Mouse (Mus musculus) liver, embryonic 14.5 days (tissue): ENCODE measurements around the gene Galns. TPM values are rescaled to one million over a fixed set of nuclear protein-coding genes. Genes with fewer than 3 reads are reported as not detected.

Experiments
- ATAC-seq: fragments of 200-750 bp; cut with Nextera tagmentation; 2 replicates; pipeline ENCODE4 v1.8.0; 2017; ENCODE audit warnings: moderate number of reproducible peaks, mild to moderate bottlenecking, moderate library complexity; ENCODE audit not compliant: insufficient read depth
- DNase-seq, 3 experiments: peaks; one replicate each; pipeline ENCODE4 v3.0.0-alpha.2; 2012 to 2013; ENCODE audit warnings: low read depth in 3 of 3, low spot score in 3 of 3
- H3K27ac ChIP-seq: fragments of 300-500 bp; sonication (generic); 2 replicates; pipeline ENCODE4 v1.5.1; 2014; ENCODE audit warnings: moderate library complexity, mild to moderate bottlenecking, control low read depth, inconsistent platforms
- H3K27me3 ChIP-seq: fragments of 300-500 bp; sonication (generic); 2 replicates; pipeline ENCODE4 v1.6.1; 2014; ENCODE audit warnings: mild to moderate bottlenecking, low read length, moderate library complexity; ENCODE audit not compliant: control insufficient read depth, insufficient read depth
- H3K36me3 ChIP-seq: fragments of 300-500 bp; sonication (generic); replicated peaks from 2 replicates; pipeline ENCODE4 v1.6.1; 2014; ENCODE audit warnings: low read depth; ENCODE audit not compliant: control insufficient read depth, insufficient read depth
- H3K4me1 ChIP-seq, 2 experiments: fragments of 200-500 bp in 1 of 2; fragments of 300-500 bp in 1 of 2; sonication (generic) in 1 of 2; replicated peaks; 2 replicates each; pipeline ENCODE4 v1.6.1; 2012 to 2014; ENCODE audit warnings: antibody characterized with exemption in 1 of 2, inconsistent platforms in 1 of 2, low read length in 1 of 2; ENCODE audit not compliant: control insufficient read depth in 2 of 2, insufficient read depth in 2 of 2
- H3K4me2 ChIP-seq: fragments of 300-500 bp; sonication (generic); 2 replicates; pipeline ENCODE4 v1.6.1; 2014; ENCODE audit warnings: low read depth, mild to moderate bottlenecking, control low read depth, moderate library complexity
- H3K4me3 ChIP-seq, 2 experiments: fragments of 200-500 bp in 1 of 2; fragments of 300-500 bp in 1 of 2; sonication (generic) in 1 of 2; 2 replicates each; pipeline ENCODE4 v1.5.1; 2012 to 2014; ENCODE audit warnings: low read depth in 2 of 2, low read length in 2 of 2, mild to moderate bottlenecking in 2 of 2, control low read depth in 1 of 2, inconsistent platforms in 1 of 2, moderate library complexity in 1 of 2; ENCODE audit not compliant: insufficient read depth in 1 of 2
- H3K9ac ChIP-seq: fragments of 300-500 bp; sonication (generic); replicated peaks from 2 replicates; pipeline ENCODE4 v1.6.1; 2014; ENCODE audit warnings: mild to moderate bottlenecking, control low read depth, moderate library complexity
- H3K9me3 ChIP-seq: fragments of 300-500 bp; sonication (generic); 2 replicates; pipeline ENCODE4 v1.6.1; 2016; ENCODE audit warnings: low read length, mixed read lengths; ENCODE audit not compliant: control insufficient read depth
- CTCF ChIP-seq: IDR thresholded peaks from 2 replicates; pipeline ENCODE4 v1.5.1; 2016; ENCODE audit warnings: antibody characterized with exemption, low read depth, control low read depth
- EP300 ChIP-seq: IDR thresholded peaks from 2 replicates; pipeline ENCODE4 v1.6.1; 2016; ENCODE audit warnings: antibody characterized with exemption, low read depth
- WGBS: fragments of 180-500 bp; shearing (Covaris S2); extraction: QIAGEN DNeasy Blood & Tissue Kit; methylation state at CpG from one replicate; pipeline ENCODE4 v1.1.7; 2014; ENCODE audit not compliant: insufficient replicate concordance; 5-methylcytosine and 5-hydroxymethylcytosine counted together
- polyA plus RNA-seq, 2 experiments: library from polyadenylated mRNA; depleted of rRNA in 1 of 2; stranded (reverse) in 1 of 2; unstranded in 1 of 2; fragments of >200 nt; fragmentation: Nextera tagmentation in 1 of 2; extraction: Ambion mirVana in 1 of 2; gene quantifications; 2 replicates each; pipeline versions ENCODE4 v1.2.1 to v1.2.3; 2012 to 2014

Galns gene
- polyA plus RNA-seq, 2 experiments = 3.8 to 4.6 TPM

DNA sequence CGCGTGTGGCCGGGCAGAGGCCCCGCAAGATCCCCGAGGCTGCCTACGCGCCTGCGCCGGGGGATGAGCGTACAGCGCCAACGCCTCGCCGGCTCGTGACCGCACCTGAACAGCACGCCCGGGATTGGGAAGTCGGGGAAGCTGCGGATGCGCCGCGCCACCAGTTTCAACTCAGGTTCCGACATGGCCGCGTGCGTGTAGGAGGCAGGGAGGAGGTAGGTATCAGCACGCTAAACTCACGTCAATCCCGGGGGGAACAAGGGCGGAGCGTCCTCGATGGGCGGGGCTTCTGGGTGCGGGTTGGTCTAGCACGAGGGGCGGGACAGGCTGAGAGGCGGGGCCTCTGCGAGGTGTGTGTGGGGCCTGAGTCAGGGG is 34.6 kb downstream of the Galns start, which contains the start of gene Aprt:
Gene Aprt (minus strand): TSS at position 262 of the 375 bp plus-strand sequence.
- H3K36me3 ChIP-seq = peaks cover 22% of the 10 kb centered on the region
- DNase-seq (peak; percentile 85 to 91 (median 85)), ATAC-seq (peak; percentile 84)
- H3K9me3 ChIP-seq = no peaks in the 10 kb centered on the region
- WGBS = under 1% methylated on average over 39 of the region's 39 CpGs
- H3K4me2 ChIP-seq = peak within 1 kb of the TSS; percentile 82
- no peak for TF ChIP-seq CTCF
- no peak for TF ChIP-seq EP300
- peaks cover 25 to 35% of the 10 kb centered on the region in 2 experiments for H3K4me1 ChIP-seq
- no peaks in the 10 kb centered on the region for H3K27me3 ChIP-seq
- H3K4me3 ChIP-seq = peak within 1 kb of the TSS; percentile 59 to 68
- H3K27ac ChIP-seq = peak within 1 kb of the TSS; percentile 63
- peak within 1 kb of the TSS; percentile 73 for H3K9ac ChIP-seq

DNA sequence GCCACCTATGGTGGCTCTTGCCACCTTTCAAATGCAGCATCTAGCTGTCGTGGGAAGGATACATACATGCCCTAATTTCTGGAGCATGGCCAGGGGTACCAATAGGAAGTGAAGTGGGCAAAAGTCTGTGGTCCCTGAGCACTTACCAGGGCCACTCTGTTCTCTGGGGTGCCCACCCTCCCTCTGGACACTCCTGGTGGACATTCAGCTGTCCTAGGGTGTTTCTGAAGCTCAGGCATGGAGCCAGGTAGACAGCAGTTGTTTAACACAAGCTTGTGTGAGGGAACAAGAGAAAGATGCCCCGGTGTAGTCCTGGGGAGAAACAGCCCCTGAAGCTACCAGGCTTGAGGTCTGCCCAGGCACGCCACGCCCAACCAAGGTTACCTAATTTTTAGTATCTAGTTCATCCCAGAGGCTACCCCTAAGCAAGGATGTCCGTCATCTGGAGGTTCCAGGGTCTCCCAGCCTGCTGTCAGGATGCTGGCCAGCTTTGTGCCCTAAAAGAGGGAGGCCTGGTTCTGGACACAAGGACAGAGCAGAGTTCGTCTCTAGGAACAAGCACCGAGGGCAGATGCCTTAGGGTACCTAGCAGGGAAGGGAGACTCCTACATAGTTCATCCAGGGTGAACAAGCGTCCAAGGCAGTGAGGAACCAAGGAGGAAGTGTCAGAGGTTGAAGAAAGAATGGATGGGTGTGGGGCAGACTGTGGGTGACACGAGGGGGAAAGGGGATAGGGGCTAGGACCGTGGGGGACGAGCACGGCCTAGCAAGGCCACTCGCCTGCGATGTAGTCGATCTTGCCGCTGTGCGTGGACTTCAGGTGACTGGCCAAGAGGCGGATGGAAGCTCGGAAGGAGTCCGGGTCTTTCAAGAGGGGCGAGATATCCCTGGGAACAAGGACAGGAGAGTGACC is 35.3 kb downstream of the Galns start:
- WGBS = 4% methylated on average over 21 of the region's 21 CpGs
- Histone ChIP-seq H3K4me3 (peak overlapping the region; percentile 59 to 68), H3K4me2 (peak overlapping the region; percentile 82), H3K27me3 (no peaks in the 10 kb centered on the region), H3K36me3 (peaks cover 28% of the 10 kb centered on the region), H3K27ac (peak overlapping the region; percentile 63), H3K4me1 (peaks cover 25 to 35% of the 10 kb centered on the region in 2 experiments), H3K9ac (peak overlapping the region; percentile 73), H3K9me3 (no peaks in the 10 kb centered on the region)
- peak; percentile 5; the same call in 1 of the 2 replicates for ATAC-seq
- no peak for DNase-seq
- TF ChIP-seq EP300 = no peak
- no peak for TF ChIP-seq CTCF

DNA sequence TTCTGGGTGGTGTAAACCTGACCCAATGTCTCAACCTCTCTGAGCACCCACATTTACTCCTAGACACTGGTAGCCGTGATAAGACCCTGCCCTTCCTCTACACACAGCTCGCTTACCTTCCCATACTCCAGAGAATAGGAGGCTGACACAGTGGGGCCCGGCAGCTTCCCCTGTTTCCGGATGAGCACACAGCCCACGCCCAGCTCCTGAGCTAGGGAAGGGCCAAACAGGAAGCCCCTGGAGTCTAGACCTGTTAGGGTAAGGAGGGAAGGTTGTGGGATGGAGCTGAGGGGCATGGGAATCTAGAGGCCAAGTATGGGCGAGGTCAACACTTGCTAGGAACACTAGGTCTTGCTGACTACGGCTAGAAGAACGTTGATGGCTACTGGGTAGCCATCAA is 36.0 kb downstream of the Galns start:
- 14% methylated on average over 8 of the region's 8 CpGs for WGBS
- no peaks in the 10 kb centered on the region for H3K27me3 ChIP-seq
- H3K4me3 ChIP-seq = peak overlapping the region; percentile 59 to 68
- H3K27ac ChIP-seq = peak overlapping the region; percentile 63
- TF ChIP-seq EP300 (no peak), CTCF (no peak)
- peak overlapping the region; percentile 82 for H3K4me2 ChIP-seq
- H3K4me1 ChIP-seq = peaks cover 25 to 35% of the 10 kb centered on the region in 2 experiments
- no peak for DNase-seq
- H3K36me3 ChIP-seq = peaks cover 35% of the 10 kb centered on the region
- H3K9ac ChIP-seq = peak overlapping the region; percentile 73
- no peaks in the 10 kb centered on the region for H3K9me3 ChIP-seq
- ATAC-seq = peak; percentile 8; the same call in 1 of the 2 replicates

DNA sequence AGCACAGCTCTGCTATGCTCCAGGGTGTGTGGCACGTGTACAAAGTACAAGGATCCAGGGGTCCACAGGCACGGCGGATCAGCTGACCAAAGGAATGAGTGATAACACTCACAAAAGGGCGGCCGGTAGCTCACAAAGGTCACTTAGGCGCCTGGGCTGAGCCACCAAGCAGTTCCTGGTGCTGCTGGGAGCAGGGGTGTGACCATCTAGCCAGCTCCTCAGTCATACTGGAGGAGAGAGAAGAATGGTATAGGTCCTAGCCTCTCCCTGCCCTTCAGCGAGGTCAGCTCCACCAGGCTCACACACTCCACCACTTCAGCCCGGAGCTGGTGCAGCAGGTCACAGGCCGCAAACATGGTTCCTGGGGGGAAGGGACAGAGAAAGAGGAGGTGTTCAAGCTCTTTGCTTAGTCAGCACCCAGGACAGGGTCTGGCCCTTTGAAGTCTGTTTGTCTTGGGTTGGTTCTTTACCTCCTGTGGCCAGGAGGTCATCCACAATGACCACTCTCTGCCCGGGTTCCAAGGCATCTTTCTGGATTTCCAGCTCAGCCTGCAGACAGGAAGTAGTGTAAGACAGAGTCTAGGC is 36.5 kb downstream of the Galns start:
- no peak for TF ChIP-seq CTCF
- TF ChIP-seq EP300 = no peak
- H3K4me1 ChIP-seq = peaks cover 25 to 36% of the 10 kb centered on the region in 2 experiments
- WGBS = 24% methylated on average over 10 of the region's 10 CpGs
- no peak overlapping the region; the same call in 1 of the 2 replicates for H3K9ac ChIP-seq
- H3K9me3 ChIP-seq = no peaks in the 10 kb centered on the region
- peak overlapping the region; percentile 63 for H3K27ac ChIP-seq
- DNase-seq (no peak), ATAC-seq (peak; percentile 17)
- H3K27me3 ChIP-seq = no peaks in the 10 kb centered on the region
- peak overlapping the region; percentile 82 for H3K4me2 ChIP-seq
- peak overlapping the region; percentile 59 to 68; a peak in 3 of 4 replicates for H3K4me3 ChIP-seq
- peaks cover 40% of the 10 kb centered on the region for H3K36me3 ChIP-seq

- no peaks in the 10 kb centered on the region for H3K9me3 ChIP-seq
- 54% methylated on average over 3 of the region's 3 CpGs for WGBS
- TF ChIP-seq CTCF (no peak), EP300 (no peak)
- H3K4me1 ChIP-seq = peaks cover 28 to 41% of the 10 kb centered on the region in 2 experiments
- ATAC-seq = peak; percentile 0; the same call in 1 of the 2 replicates
- H3K27ac ChIP-seq = peak overlapping the region; percentile 63
- H3K9ac ChIP-seq = no peak overlapping the region; the same call in 1 of the 2 replicates
- no peak overlapping the region for H3K4me3 ChIP-seq
- no peak for DNase-seq
- H3K36me3 ChIP-seq = peaks cover 45% of the 10 kb centered on the region
- peak overlapping the region; percentile 82 for H3K4me2 ChIP-seq
- no peaks in the 10 kb centered on the region for H3K27me3 ChIP-seq
Measured at GRCm38 (mm10) chr8:122574264-122574663, 37.0 kb downstream of the Galns start.
